Mouse (Mus musculus): ENCODE results near the gene Xpr1. TPM values are rescaled to one million over a fixed set of nuclear protein-coding genes. Genes with fewer than 3 reads are reported as not detected.

The Xpr1 gene
- polyA plus RNA-seq, 1 experiment: 27.2 TPM

DNA sequence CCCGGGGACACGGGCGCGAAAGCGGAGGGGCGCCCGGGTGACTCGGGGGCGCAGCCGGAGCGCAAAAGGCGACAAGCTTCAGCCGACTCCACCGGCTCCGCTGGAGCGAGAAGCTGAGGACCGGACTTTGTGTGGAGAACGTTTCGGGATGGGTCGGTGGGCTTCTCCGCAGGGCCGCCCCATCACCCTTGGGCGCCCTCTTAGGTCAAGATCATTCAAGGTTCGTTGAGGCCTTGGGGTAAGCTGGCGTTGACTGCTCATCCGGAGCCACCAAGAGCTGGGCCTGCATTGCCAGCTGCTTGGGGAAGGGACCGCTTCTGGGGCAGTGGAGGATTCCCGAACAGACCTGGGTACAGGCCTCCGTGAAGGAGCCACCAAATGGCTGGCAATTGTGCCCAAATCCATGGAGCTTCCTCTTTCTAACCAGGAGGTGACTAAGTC, 172.4 kb downstream of the Xpr1 start:
- H3K27me3 ChIP-seq (ENCODE audit: control insufficient read depth, insufficient read depth, low read length, poor library complexity, severe bottlenecking): peaks cover 4% of the 10 kb centered on the region; the same call in 1 of the 2 replicates

DNA sequence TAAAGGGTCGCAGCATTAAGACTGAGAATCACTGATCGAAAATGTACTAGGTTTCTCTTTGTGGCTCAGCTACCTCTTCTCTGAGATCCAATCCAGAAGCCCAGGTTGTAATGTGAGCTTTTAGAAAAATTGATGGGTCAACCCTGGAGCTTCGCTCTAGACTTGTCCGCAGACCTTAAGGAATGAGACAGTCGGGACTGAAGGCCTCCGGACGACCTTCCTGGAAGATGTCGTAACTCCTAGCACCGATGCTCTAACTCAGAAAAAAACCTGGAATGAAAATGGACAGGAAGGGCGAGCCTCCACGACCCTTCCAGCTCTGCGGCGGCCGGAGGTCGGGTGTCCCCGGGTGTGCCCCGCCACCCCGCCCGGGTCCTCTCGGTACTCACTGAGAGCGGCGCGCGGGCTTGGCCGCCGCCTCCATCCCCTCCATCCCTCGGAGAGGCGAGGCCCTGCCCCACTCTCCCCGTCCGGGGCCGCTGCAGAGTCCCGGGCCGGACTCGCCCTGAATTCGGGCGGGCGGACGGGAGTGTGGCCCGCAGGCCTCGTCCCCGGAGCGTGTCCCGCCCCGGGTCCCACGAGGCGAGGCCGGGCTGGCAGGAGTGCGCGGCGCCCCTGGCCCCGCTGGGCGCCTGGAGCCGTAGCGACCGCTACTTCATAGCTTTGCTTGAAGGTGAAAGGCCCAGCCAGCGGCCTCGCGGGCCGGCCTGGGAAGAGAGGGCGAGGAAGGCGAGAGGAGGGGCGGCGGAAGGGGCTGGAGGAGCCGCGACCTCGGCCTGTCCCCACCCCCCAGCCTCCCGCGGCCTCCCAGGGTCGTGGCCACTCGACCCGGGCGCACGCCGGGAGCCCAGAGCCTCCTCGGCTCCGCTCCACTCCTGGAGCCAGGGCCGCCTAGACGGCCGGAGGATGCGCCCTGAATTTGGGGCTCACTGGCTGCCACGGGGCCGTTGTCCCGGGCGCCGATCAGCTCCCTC, 173.1 kb downstream of the Xpr1 start, which contains the start of gene BC034090:
Gene BC034090 (minus strand): TSS at position 648 of the 974 bp plus-strand sequence.
- TF ChIP-seq EP300 (IDR thresholded peaks at IDR 0.05; ENCODE audit: insufficient read depth, low read depth, low read length): no peak
- no peak for TF ChIP-seq POLR2A (IDR thresholded peaks at IDR 0.05; ENCODE audit: insufficient read depth, low read length)
- TF ChIP-seq CTCF (IDR thresholded peaks at IDR 0.05; ENCODE audit: low read depth, low read length): no peak
- Histone ChIP-seq H3K9me3 (replicated peaks; ENCODE audit: control insufficient read depth, insufficient read depth, low read length, poor library complexity, severe bottlenecking) (no peaks in the 10 kb centered on the region), H3K27ac (ENCODE audit: insufficient read depth, low read length) (no peak within 1 kb of the TSS), H3K27me3 (ENCODE audit: control insufficient read depth, insufficient read depth, low read length, poor library complexity, severe bottlenecking) (peaks cover 4% of the 10 kb centered on the region; the same call in 1 of the 2 replicates), H3K36me3 (ENCODE audit: control insufficient read depth, insufficient read depth, low read length, poor library complexity, severe bottlenecking) (no peaks in the 10 kb centered on the region), H3K4me3 (ENCODE audit: low read depth, low read length) (peak within 1 kb of the TSS; percentile 40), H3K4me1 (ENCODE audit: control insufficient read depth, insufficient read depth, low read length) (peaks cover 6% of the 10 kb centered on the region), H3K9ac (ENCODE audit: low read depth, poor library complexity, severe bottlenecking) (peak within 1 kb of the TSS; percentile 79)

More for the DNA sequence above, 172.4 kb downstream of the Xpr1 start:
- Histone ChIP-seq H3K9ac (ENCODE audit: low read depth, poor library complexity, severe bottlenecking) (peak overlapping the region; percentile 79), H3K4me1 (ENCODE audit: control insufficient read depth, insufficient read depth, low read length) (peaks cover 6% of the 10 kb centered on the region), H3K27ac (ENCODE audit: insufficient read depth, low read length) (no peak overlapping the region), H3K4me3 (ENCODE audit: low read depth, low read length) (peak overlapping the region; percentile 40), H3K36me3 (ENCODE audit: control insufficient read depth, insufficient read depth, low read length, poor library complexity, severe bottlenecking) (no peaks in the 10 kb centered on the region), H3K9me3 (replicated peaks; ENCODE audit: control insufficient read depth, insufficient read depth, low read length, poor library complexity, severe bottlenecking) (no peaks in the 10 kb centered on the region)
- TF ChIP-seq POLR2A (IDR thresholded peaks at IDR 0.05; ENCODE audit: insufficient read depth, low read length) (no peak), EP300 (IDR thresholded peaks at IDR 0.05; ENCODE audit: insufficient read depth, low read depth, low read length) (no peak), CTCF (IDR thresholded peaks at IDR 0.05; ENCODE audit: low read depth, low read length) (no peak)

DNA sequence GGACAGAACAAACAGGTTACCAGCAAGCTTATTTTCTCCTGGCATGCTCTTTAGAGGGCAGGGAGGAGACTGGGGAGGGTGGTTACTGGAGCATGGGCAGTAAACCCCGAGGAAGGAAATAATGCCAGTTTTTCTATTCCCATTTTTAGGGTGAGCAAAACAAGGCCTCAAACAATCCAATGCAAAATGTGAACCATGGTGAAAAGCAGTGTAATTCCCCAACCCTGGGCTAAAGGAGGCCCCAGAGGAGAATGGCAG, 174.8 kb downstream of the Xpr1 start:
- Histone ChIP-seq H3K4me3 (ENCODE audit: low read depth, low read length) (no peak overlapping the region), H3K9ac (ENCODE audit: low read depth, poor library complexity, severe bottlenecking) (no peak overlapping the region), H3K36me3 (ENCODE audit: control insufficient read depth, insufficient read depth, low read length, poor library complexity, severe bottlenecking) (no peaks in the 10 kb centered on the region), H3K9me3 (replicated peaks; ENCODE audit: control insufficient read depth, insufficient read depth, low read length, poor library complexity, severe bottlenecking) (no peaks in the 10 kb centered on the region), H3K27ac (ENCODE audit: insufficient read depth, low read length) (no peak overlapping the region), H3K27me3 (ENCODE audit: control insufficient read depth, insufficient read depth, low read length, poor library complexity, severe bottlenecking) (peaks cover 4% of the 10 kb centered on the region; the same call in 1 of the 2 replicates), H3K4me1 (ENCODE audit: control insufficient read depth, insufficient read depth, low read length) (peaks cover 6% of the 10 kb centered on the region)
- TF ChIP-seq CTCF (IDR thresholded peaks at IDR 0.05; ENCODE audit: low read depth, low read length) (no peak), POLR2A (IDR thresholded peaks at IDR 0.05; ENCODE audit: insufficient read depth, low read length) (no peak), EP300 (IDR thresholded peaks at IDR 0.05; ENCODE audit: insufficient read depth, low read depth, low read length) (no peak)

DNA sequence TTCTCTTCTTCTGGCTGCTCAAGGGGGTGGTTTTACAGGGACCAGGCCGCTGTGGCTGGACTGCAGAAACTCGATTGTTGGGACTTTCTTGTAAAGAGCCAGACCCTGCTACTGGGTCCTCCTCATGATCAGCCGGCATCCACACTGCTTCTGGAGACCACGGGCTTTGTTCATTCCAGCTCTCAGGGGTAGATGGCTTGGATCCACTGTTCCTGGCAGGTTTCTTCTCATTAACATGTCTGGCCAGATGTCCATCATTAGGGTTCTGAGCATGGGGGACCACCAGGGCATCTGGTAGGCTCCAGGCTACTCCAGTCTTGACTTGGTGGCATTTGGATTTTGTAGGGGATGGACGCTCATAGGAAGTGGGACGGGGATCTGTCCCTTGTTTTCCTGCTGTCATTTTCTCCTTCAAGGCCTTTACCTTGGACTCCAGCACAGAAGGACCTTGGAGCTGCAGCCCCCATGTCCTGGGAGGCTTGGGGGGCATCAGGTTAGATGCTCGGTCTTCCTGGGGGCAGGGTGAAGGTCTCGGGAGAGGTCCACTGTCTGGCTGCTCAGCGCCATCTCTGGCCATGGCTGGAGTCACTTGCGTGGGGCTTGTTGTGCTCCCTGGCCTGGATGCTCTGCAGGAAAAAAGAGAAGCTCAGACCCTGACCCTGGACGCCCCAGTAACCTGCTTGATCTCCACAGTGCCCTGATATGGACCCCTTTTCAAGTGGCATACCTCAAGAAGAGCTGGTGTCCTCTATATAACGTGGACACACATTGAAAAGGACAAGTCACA, 175.3 kb downstream of the Xpr1 start:
- Histone ChIP-seq H3K9me3 (replicated peaks; ENCODE audit: control insufficient read depth, insufficient read depth, low read length, poor library complexity, severe bottlenecking) (no peaks in the 10 kb centered on the region), H3K27ac (ENCODE audit: insufficient read depth, low read length) (no peak overlapping the region), H3K4me1 (ENCODE audit: control insufficient read depth, insufficient read depth, low read length) (peaks cover 2% of the 10 kb centered on the region), H3K9ac (ENCODE audit: low read depth, poor library complexity, severe bottlenecking) (no peak overlapping the region), H3K27me3 (ENCODE audit: control insufficient read depth, insufficient read depth, low read length, poor library complexity, severe bottlenecking) (peaks cover 4% of the 10 kb centered on the region; the same call in 1 of the 2 replicates), H3K36me3 (ENCODE audit: control insufficient read depth, insufficient read depth, low read length, poor library complexity, severe bottlenecking) (no peaks in the 10 kb centered on the region), H3K4me3 (ENCODE audit: low read depth, low read length) (no peak overlapping the region)
- TF ChIP-seq EP300 (IDR thresholded peaks at IDR 0.05; ENCODE audit: insufficient read depth, low read depth, low read length) (no peak), CTCF (IDR thresholded peaks at IDR 0.05; ENCODE audit: low read depth, low read length) (peak; percentile 35)

DNA sequence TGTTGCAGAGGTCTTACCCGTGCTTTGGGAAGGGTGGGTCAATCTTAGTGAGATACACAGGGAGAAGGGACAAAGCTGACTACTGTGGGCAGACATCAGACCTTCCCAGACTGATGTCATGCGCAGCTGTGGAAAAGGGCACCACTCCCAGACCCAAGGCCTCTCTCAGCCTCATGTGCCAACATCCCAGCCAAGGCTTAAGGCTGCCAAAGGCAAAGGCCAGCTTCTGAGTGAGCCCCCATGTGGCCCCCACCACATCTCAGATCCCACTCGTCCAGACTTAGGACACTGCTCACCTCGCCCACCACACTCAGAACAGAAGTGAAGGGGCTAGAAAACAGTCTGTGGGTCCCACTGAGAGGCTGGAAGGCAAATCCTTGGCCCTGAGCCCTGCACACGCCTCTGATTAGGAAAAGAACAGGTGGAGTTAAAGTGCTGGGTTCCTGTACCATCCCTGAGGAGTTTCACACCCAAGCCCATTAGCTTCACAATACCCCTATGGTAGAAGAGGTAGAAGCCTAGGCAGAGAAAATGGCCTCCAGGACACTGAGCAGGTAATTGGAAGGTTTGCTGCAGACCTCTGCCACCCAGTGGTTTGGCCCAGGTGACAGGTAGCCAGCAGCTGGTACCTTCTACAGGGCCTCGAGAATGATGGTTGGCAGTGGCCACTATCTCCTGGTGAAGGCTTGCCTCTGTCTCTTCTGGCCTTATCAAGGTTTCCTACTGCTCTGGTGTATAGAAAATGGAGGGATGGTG, 177.1 kb downstream of the Xpr1 start:
- Histone ChIP-seq H3K9ac (ENCODE audit: low read depth, poor library complexity, severe bottlenecking) (no peak overlapping the region), H3K27me3 (ENCODE audit: control insufficient read depth, insufficient read depth, low read length, poor library complexity, severe bottlenecking) (peaks cover 4% of the 10 kb centered on the region; the same call in 1 of the 2 replicates), H3K27ac (ENCODE audit: insufficient read depth, low read length) (no peak overlapping the region), H3K4me3 (ENCODE audit: low read depth, low read length) (no peak overlapping the region), H3K9me3 (replicated peaks; ENCODE audit: control insufficient read depth, insufficient read depth, low read length, poor library complexity, severe bottlenecking) (no peaks in the 10 kb centered on the region), H3K36me3 (ENCODE audit: control insufficient read depth, insufficient read depth, low read length, poor library complexity, severe bottlenecking) (no peaks in the 10 kb centered on the region), H3K4me1 (ENCODE audit: control insufficient read depth, insufficient read depth, low read length) (peaks cover 2% of the 10 kb centered on the region)
- TF ChIP-seq POLR2A (IDR thresholded peaks at IDR 0.05; ENCODE audit: insufficient read depth, low read length): no peak
- no peak for TF ChIP-seq CTCF (IDR thresholded peaks at IDR 0.05; ENCODE audit: low read depth, low read length)
- TF ChIP-seq EP300 (IDR thresholded peaks at IDR 0.05; ENCODE audit: insufficient read depth, low read depth, low read length): no peak

All from ES-Bruce4 (cell line).